Mouse (Mus musculus) retina, adult 2 months (tissue): ENCODE data around the gene Per3.
"Not testable (repeated sequence)": the region's sequence is repeated elsewhere in the genome, so short reads cannot be mapped to it uniquely, and the experiment has no call there.

Source experiments
- DNase-seq: peaks from one replicate; pipeline ENCODE4 v3.0.0-alpha.2; 2012; ENCODE audit warnings: low read depth, low spot score

The Per3 gene

GRCm38 (mm10) chr4:151027001-151027400, 17.5 kb downstream of the Per3 start:
- DNase-seq, result peak; percentile 39

GRCm38 (mm10) chr4:151024152-151024551, 20.3 kb downstream of the Per3 start:
- DNase-seq, result no peak

GRCm38 (mm10) chr4:151017356-151017755, 27.1 kb downstream of the Per3 start:
- DNase-seq, result not testable (repeated sequence)

- DNase-seq, result no peak
Observed at GRCm38 (mm10) chr4:151015946-151016345, 28.5 kb downstream of the Per3 start.

- no peak for DNase-seq
Observed at GRCm38 (mm10) chr4:151010316-151010715, 34.1 kb downstream of the Per3 start.

GRCm38 (mm10) chr4:151006945-151007344, 37.5 kb downstream of the Per3 start:
- no peak for DNase-seq

- no peak for DNase-seq
Observed at GRCm38 (mm10) chr4:151005656-151006318, 38.7 kb downstream of the Per3 start.

- DNase-seq, result no peak
Observed at GRCm38 (mm10) chr4:151001397-151001796, 43.1 kb downstream of the Per3 start.

- DNase-seq, result no peak
Observed at GRCm38 (mm10) chr4:150998626-150999025, 45.8 kb downstream of the Per3 start.

GRCm38 (mm10) chr4:150996797-150997196, 47.7 kb downstream of the Per3 start, which contains the start of gene Uts2:
Gene Uts2 (plus strand): TSS chr4:150997097.
- no peak for DNase-seq

- no peak for DNase-seq
Observed at GRCm38 (mm10) chr4:150990148-150990547, 54.3 kb downstream of the Per3 start.

GRCm38 (mm10) chr4:150980153-150980552, 64.3 kb downstream of the Per3 start:
- DNase-seq, result no peak

GRCm38 (mm10) chr4:150979455-150979854, 65.0 kb downstream of the Per3 start:
- no peak for DNase-seq

GRCm38 (mm10) chr4:150978156-150978910, 66.1 kb downstream of the Per3 start:
- no peak for DNase-seq

- no peak for DNase-seq
Observed at GRCm38 (mm10) chr4:150975145-150975544, 69.3 kb downstream of the Per3 start.

- no peak for DNase-seq
Observed at GRCm38 (mm10) chr4:150973264-150973663, 71.2 kb downstream of the Per3 start.

GRCm38 (mm10) chr4:150968956-150969355, 75.5 kb downstream of the Per3 start:
- no peak for DNase-seq

GRCm38 (mm10) chr4:150966556-150966955, 77.9 kb downstream of the Per3 start:
- DNase-seq, result peak; percentile 38

GRCm38 (mm10) chr4:150965555-150965951, 78.9 kb downstream of the Per3 start:
- DNase-seq, result no peak

GRCm38 (mm10) chr4:150964635-150965554, 79.6 kb downstream of the Per3 start:
- DNase-seq, result peak; percentile 58

- no peak for DNase-seq
Observed at GRCm38 (mm10) chr4:150963711-150964110, 80.8 kb downstream of the Per3 start.

- DNase-seq, result no peak
Observed at GRCm38 (mm10) chr4:150962231-150962630, 82.2 kb downstream of the Per3 start.
